Mouse (Mus musculus): ENCODE data around the gene Ankub1.

Gene Ankub1

GRCm38 (mm10) chr3:57692719-57693118 lies at the start of gene Ankub1:
TSS of gene Ankub1 (minus strand) at chr3:57692799.
- no peak for DNase-seq

DNA sequence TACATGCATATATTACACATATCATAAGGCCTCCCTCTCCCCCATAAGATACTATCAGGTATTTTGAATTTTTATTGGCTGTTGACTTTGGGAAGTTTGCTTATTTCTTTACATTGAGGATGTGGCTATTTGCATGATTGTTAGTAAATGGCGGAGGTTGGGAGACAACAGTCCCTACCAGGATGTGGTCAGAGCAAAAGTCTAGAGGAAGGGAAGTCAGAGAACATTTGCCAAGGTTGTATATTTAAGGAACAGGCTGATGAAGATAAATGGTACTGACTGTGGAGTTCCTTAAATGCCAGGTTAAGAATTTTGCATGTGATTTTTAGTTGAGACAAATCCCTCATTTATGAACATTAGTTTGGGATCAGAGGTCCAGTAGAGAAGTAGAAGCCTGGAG lies 47.2 kb upstream of the Ankub1 start:
- no peak for DNase-seq

DNA sequence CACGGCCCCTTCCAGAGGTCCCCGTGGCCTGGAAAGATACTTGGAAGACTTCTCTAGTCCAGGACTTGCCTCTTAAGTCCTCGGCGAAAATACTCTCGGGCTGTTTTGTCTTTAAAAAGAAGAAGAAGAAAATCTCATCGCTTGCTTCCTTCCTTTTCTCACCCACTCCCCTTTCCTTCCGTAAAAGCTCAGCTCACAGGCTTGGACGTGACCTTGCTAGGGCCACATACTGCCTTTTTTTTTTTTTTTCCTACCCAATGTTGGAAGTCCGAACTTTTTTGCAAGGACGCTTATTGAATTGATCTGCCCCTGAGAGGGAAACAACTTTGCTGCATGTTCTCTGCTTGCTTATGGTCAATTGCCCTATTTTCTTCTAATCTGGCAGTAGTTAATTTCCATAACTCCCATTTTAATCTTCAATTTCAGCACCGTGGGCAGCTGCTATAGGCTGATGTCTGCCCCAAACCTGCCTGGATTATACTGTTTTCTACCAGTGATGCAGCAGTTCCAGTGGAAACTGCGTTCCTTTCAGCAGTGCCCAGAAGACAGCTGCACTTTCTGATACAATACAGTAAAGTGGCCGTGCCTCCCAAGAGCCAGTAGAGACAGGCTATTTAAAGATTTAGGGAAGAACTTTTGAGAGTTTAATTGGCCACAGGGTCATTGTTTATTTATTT lies 44.0 kb upstream of the Ankub1 start:
- no peak for DNase-seq

GRCm38 (mm10) chr3:57735511-57736370 lies 43.1 kb upstream of the Ankub1 start, which contains the start of gene Rnf13:
TSS of gene Rnf13 (plus strand) at chr3:57736062.
- DNase-seq, result peak; percentile 97

DNA sequence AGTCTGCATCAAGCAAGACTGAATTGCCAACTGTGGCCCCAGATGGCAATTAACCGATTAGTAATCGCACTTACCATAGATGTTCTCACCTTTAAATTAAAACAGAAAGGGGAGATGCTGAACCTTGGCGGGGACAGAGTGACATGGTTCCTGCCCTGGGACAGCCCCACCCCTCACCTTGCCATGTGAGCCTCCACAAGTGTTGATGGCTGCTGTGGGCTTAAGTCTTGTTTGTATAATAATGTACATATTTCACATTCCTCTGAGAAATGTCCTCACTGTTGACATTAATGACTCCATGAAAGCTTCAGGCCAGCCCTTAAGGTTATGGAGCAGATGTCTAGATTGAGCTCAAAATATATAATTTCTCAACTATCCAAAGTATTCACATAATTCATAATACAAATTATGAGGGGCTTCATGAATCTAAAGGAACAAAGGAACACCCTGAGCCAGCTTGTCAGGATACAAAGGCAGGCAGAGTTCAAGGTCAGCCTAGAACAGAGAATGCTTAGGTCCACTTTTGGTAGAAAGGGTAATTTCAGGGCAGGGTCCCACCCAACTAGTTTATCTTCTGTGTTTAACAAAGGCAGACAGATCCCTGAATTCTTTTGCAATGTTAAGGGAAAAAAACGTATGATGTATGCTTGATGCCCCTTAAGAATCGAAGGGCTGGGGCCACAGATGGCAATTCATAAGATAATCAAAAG lies 39.8 kb upstream of the Ankub1 start:
- DNase-seq, result no peak

- no peak for DNase-seq
Observed at GRCm38 (mm10) chr3:57714151-57714550, 21.6 kb upstream of the Ankub1 start.

DNA sequence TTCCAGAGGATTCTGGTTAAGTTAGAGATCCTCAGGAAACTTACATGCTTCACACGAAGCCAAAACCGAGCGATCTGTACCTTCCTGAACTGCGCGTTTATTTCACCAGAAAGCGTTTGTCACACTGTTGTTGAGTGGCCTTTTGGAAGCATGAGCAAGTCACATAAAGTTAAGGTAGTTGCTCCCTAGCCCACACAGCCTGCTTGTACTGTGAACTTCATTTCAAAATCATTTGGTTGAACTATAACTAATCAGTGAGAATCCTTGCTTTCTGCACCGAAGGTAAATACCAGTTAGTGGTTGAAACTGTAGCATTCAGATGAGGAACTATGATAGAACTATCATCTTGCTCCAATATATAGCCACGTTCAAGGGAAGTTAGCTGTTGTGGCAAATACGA lies 4.2 kb upstream of the Ankub1 start:
- DNase-seq, result no peak

GRCm38 (mm10) chr3:57696249-57696648 lies 3.6 kb upstream of the Ankub1 start:
- no peak for DNase-seq

- DNase-seq, result no peak
Observed at GRCm38 (mm10) chr3:57691772-57692171, 827 bp downstream of the Ankub1 start.

- no peak for DNase-seq
Observed at GRCm38 (mm10) chr3:57677786-57678185, 14.8 kb downstream of the Ankub1 start.

DNA sequence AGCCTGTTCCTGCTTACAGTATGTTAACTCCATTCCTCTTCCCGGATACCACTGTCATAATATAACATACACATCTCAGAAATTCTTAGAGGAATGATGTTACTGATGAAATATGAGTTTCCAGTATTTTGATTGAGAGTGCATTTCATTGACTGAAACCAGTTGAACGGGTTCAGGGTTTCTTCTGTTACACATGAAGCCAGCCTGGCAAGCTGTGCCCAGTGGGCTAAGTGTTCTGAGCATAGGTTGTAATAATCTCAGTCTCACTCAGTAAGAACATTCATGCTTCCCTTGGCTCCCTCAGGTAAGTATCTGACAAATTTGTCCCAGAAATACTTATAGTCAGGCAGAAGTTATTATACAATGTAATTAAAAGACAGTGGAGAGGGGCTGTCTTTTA lies 18.5 kb downstream of the Ankub1 start:
- no peak for DNase-seq

- DNase-seq, result peak; percentile 54 to 66
Observed at GRCm38 (mm10) chr3:57673586-57673985, 19.0 kb downstream of the Ankub1 start.

- peak in 1 of 2 experiments; percentile 68 for DNase-seq
Observed at GRCm38 (mm10) chr3:57667054-57667723, 25.4 kb downstream of the Ankub1 start.

GRCm38 (mm10) chr3:57665880-57666279 lies 26.7 kb downstream of the Ankub1 start:
- no peak for DNase-seq

DNA sequence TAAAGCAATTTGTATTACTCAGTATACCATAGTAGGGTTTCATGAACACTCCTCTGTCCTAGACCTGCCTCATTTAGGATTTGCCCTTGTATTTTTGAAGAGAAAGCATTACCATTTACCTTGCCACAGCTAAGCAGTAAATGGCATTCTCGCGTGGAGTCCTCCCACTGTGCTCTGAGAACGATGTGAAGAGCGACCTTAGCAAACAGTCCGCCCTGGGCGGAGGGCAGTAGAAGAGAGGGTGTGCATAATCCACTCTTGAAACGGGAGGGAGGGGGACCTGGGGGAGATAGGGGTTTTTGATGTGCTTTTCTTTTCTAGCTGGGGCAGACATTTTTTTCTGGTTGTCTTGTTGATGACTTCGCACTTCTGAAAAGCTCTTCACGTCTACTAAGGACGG lies 27.9 kb downstream of the Ankub1 start:
- DNase-seq, result no peak

DNA sequence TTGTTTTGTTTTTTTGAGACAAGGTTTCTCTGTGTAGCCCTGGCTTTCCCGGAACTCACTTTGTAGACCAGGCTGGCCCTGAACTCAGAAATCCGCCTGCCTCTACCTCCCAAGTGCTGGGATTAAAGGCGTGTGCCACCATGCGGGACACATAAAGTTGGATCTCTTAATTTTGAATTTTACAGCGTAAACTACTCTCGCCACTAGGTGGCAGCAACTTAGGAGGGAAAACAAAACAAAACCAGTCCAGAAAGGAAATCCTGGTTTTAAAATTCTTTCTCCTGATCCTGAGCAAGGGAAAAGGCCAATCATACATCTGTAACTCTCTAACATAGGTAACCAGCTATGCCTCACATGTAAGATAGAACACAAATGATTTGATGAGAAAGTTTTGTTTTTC lies 28.9 kb downstream of the Ankub1 start:
- peak in 1 of 2 experiments; percentile 43 for DNase-seq

DNA sequence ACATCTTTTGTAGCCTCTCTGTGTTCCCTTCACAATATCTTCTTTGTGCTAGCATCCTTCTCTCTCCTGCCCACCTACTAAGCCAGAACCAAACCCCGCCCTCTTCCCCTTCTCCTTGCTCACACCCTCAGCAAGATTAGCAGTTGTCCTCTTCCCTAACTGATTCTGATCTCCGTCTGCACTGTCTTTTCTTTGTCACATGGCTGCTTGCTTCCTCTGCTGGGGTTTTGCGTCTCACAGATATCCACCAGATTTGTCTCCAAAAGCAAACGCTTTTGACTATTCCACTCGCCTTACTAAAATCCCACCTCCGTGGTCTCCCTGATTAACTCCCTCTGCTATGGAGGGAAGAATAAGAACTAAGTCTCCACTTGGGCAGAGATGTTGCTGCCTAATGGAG lies 34.0 kb downstream of the Ankub1 start:
- no peak for DNase-seq

GRCm38 (mm10) chr3:57653646-57654045 lies 39.0 kb downstream of the Ankub1 start:
- no peak for DNase-seq

- DNase-seq, result no peak
Observed at GRCm38 (mm10) chr3:57652485-57652884, 40.1 kb downstream of the Ankub1 start.

DNA sequence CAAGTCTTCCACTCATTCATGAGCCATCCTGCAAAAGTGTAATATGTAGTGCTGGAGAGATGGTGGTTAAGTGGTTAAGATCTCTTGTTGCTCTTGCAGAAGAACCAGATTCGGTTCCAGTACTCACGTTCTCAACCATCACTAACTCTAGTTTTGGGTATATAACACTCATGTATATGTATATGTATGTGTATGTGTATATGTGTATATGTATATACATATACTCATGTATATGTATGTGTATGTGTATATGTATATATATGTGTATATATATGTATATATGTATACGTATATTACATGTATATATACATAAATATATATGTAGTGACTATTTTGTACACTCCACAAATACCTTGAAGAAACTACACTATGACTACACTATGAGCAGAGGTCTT lies 40.7 kb downstream of the Ankub1 start:
- no peak for DNase-seq

DNA sequence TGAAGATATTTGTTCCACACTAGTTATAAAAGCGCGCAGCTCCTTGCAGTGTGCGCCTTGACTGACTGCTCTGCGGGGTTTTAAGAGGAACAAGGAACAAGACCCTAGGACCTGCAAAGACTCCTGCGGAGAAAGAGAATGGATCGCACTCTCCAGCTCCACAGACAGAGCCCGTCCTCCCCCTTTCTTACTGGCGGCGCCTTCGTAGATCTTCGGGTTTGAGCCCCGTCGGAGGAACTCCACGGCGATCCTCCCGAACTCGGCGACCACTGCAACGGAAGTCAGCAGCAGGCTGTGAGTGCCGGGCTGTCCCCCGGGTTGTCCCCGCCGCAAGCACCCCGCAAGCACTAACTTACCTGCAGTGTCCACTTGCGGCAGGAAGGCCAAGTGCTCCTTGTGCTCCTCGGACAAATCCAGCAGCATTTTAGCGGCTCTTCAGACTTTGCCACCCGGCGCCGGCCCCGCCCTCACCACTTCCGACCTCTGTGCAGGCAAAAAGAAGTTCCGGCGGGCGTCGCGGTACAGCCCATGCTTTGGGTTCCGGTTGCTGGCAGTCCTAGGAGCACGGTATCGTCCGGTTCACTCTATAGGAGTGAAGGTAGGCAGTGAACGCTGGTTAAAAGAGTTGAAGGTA lies 41.3 kb downstream of the Ankub1 start, which contains the start of gene Commd2:
Commd2 (minus strand) TSS at position 485 of the 634 bp plus-strand sequence.
- DNase-seq, result peak; percentile 92 to 95

- no peak for DNase-seq
Observed at GRCm38 (mm10) chr3:57643191-57643590, 49.4 kb downstream of the Ankub1 start.

Data from lung, postnatal 4 days (tissue).